Mouse (Mus musculus) retina, embryonic 14.5 days (tissue): ENCODE data around the gene Pcbp1.
"Not testable (repeated sequence)": the region's sequence is repeated elsewhere in the genome, so short reads cannot be mapped to it uniquely, and the experiment has no call there.

Experiments
- DNase-seq: peaks from one replicate; pipeline ENCODE4 v3.0.0-alpha.2; 2015; ENCODE audit warnings: low spot score

Gene Pcbp1

DNA sequence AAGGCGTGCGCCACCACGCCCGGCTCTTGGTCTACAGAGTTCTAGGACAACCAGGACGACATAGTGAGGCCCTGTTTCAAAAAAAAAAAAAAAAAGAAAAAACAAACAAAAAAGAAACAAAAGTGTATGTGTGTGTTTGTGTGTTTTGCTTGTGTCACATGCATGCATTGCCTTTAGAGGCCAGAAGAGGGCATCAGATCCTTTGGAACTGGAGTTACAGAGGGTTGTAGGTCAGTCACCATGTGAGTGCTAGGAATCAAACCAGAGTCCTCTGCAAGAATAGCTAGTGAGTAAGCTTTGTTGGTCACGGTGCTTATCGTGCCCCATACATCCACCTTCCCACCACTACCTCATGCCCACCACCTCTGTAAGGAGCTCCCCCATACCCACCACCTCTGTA lies 31.4 kb downstream of the Pcbp1 start:
- no peak for DNase-seq

DNA sequence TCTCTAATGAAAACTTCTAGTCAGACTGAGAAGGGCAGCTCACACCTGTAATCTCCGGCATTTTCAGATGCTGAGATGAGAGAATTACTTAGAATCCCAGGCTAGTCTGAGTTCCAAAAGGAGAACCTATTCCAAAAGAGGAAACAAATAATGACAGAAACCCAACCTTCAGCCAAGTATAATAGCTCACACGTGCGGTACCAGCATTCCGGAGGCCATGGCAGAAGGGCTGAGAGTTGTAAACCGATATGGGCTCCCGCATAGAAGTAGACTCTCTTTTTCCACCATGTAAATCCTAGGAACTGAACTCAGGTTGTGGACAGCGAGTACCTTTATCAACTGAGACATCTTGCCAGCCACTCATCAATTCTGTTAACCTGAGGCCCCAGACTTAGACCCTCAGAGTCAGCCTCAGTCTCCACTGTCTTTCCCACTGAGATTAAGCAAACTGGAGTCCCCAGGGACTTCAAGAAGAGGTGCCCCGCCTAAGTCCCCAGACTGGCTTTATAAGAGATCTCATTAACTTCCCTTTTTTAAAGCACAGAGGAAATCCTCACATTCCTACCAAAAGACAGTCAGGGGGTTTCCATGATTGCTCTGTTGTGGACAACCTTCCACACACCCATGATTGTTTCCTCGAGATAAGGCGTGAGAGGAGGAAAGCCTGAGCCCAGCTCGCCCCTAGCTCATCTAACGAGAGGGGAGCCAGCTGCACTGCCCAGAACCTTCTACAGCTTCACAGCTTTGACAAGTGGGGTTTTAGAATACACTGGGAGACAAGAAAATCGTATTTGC lies 32.5 kb downstream of the Pcbp1 start:
- DNase-seq, result no peak

DNA sequence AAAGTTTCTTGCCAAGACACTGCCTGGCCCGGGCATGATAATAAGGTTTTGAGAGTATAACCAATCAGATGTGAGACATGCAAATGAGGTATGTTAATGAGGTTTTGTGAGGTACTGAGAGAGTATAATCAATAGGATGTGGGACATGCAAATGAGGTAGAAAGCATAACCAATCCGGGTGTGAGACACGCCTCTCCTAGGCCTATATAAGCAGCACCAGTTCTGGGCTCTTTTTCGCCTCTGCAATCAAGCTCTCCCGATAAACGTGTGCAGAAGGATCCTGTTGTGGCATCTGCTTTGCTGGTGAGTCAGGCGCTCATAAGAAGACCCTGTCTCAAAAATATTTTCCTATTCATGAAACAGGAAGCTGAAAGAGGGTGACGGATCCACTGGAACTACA lies 35.7 kb downstream of the Pcbp1 start:
- not testable (repeated sequence) for DNase-seq

DNA sequence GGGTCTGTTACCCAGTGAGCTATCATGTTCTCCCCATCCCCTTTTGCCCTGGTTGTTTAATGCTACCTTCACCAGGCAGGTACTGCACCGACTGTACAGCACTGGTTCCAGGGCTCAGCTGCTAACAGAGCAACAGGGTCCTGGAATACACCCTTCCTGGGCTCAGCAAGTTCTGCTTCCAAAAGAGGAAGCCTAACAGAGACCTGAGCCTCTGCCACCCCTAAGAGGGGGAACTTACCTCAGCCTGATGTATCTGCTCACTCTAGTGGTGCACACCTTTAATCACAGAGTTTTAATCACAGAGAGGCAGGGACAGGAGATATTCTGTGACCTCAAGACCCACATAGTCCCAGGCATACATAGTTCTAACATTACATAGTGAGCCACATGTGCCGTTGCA lies 36.2 kb downstream of the Pcbp1 start:
- DNase-seq, result no peak

DNA sequence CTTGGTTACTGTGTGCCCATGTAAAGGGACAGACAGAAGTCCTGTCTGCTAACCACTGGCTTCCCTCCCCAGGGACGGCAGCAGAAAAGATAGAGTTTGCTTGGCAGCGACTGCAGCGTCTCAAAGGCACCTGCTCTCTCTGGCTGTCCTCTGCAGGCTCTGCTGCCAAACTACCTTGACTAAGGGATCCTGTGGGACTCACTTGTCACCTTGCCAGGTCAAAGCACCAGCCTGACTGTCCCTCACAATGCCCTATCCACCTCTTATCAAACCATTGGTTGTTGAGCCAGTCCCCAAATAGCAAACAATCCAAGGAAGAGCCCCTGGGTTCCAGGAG lies 38.0 kb downstream of the Pcbp1 start:
- DNase-seq, result no peak

DNA sequence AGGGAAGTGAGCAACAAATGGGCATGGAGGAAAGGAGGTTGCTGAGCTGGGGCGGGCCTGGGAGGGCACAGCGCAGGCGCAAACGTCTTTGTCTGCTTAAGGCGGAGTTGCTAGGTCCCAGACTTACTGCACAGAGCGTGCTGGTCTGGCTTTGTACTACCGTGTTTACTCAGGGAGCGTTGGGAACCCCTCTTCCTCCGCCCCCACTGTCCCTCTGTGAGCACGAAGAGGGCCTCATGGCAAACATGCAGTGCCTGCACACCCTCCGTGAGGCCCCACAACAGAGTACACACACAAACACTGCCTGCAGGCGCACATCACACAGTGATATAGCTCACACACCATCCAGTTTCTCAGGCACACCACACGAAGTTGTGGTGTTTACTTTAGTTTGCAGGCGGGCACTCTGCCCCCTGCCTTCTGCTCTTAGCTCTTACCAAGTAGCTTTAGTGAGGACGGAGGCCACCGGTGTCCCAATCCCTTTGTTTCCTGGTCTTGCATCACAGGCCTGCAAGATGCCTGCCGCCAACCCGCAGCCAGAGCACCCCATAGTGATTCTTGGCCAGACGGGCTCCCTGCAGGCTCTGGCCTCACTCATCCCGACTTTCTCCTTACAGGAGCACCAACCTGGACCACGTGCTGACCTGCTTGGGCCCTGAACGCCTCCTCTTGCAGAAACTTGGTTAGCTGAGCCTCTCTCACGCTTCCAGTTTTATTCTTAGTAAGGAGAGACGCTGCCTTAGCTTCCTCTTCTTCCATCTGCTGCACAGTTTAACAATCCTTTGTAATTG lies 38.6 kb downstream of the Pcbp1 start:
- DNase-seq, result peak; percentile 81

DNA sequence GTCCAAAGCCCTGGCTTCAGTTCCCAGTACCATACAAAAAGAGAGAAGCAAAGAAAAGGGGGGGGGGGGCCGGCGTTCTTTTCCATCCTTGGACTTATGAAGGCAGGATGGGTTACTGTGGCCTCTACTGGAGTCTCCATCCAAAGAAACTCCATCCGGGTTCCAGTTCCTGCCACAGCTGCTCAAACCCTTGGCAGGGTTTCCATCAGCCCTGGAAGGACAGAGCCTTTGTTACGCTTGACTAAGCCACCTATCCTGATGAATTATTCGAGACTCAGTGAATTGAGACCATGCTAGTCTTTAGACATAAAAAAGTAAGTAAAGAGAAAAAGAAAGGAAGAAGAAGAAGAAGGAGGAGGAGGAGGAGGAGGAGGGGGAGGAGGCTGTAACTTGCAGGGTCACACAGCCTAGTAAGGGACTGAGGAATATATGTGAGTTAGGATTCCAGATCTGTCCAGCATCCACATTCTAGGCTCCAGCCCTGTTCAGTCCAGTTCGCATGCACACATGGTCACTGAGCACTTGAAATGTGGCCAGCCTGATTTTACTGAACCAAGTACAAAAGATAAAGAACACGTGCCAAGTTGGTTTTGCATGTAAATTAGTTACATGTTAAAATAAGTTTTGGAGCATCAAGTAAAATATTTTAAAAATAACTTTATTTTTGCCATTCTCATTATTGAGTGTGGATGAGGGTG lies 40.0 kb downstream of the Pcbp1 start:
- DNase-seq, result no peak

DNA sequence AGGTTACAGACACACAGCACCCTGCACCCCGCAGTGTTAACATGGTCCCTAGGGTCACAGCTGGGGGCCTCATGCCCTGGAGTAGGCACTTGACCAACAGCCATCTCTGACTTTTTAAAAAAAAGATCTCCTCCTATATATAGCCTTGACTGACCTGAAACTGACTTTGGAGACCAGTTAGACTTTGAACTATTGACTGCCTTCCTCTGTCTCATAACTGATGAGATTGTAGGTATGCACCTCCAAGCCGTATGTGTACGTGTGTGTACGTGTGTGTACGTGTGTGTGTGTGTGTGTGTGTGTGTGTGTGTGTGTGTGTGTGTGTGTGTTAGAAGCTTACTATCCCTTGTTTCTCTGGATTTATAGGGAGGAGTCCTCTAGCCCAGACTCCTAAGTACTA lies 44.2 kb downstream of the Pcbp1 start:
- DNase-seq, result no peak

DNA sequence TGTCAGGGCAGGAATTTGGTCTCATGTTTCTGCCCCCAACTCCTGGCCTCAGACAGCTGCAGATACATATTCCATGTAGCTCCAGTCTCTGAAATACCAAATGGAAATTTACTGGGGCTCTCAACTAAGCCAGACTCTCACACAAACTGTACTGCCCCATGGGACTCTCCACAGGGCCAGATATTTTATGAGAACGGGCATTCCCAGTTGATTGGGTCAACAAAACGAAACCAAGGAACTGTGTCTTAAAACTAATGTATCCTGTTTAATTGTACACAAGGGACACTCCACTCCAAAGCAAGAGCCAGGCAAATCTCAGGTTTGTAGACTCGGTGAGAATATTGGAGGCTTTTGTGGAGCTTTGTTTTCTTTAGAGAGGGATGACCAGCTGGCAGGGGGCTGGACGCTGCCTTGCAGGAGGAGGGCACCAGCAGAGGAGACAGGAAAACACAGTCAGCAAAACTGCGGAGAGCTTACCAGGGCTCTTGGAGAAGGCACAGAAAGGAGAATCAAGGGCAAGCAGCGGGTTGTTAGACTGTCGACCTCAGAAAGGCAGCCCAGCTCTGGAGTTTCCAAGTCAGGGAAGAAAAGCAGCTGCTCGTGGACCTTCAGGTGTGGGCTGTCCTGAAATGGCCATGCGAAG lies 45.8 kb downstream of the Pcbp1 start:
- no peak for DNase-seq

DNA sequence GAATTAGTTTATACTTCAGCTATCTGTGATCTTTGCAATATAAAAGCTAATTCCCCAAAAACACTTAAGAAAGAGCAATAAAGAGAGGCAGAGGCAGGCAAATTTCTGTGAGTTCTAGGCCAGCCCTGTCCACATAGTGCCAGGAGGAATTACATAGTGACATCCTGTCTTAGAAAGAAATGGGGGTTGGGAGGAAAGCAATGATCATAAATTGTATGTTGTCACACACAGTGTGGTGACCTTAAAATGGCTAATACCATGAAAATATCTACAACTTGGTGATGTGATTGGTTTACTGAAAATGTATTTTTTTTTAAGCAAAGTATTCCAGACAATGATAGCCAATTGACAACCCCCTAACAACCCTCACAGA lies 46.3 kb downstream of the Pcbp1 start:
- DNase-seq, result no peak

DNA sequence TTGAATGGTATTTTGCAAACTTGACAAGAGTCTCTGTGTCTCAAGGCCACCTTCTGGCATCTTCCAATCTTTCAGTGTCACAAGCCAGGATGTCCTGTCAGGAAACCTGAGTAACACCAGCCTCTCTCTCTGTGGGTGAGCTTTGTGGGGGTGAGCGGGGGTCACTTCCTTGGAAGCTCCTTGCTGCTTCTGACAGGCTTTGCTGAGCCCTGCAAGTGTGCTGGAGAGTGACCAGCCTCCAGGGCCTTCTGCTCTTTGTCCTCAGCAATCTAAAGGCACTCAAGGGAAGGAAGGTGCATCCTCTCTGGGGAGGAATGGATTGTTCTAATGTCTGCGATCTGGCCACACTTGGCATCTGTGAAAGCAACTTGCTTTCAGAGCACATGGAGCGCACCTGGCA lies 46.8 kb downstream of the Pcbp1 start:
- DNase-seq, result no peak

DNA sequence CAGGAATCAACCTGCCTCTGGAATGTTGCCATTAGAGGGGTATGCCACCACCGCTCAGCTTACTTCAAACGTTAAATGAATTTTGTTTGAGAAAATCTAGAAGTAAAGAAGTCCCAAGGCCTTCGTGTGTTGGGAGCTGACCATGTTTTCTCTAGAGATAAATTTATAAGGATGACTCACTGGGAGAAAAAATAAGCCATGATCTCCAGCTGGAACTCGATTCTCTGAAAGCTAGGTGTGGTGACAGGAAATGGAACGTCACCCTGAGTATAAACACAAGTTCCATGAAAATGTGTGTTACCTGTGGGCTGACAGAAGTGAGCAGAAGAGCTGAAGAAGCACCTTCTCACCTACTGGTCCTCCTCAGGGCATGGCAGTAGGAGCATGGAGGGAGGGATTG lies 49.2 kb downstream of the Pcbp1 start:
- no peak for DNase-seq

DNA sequence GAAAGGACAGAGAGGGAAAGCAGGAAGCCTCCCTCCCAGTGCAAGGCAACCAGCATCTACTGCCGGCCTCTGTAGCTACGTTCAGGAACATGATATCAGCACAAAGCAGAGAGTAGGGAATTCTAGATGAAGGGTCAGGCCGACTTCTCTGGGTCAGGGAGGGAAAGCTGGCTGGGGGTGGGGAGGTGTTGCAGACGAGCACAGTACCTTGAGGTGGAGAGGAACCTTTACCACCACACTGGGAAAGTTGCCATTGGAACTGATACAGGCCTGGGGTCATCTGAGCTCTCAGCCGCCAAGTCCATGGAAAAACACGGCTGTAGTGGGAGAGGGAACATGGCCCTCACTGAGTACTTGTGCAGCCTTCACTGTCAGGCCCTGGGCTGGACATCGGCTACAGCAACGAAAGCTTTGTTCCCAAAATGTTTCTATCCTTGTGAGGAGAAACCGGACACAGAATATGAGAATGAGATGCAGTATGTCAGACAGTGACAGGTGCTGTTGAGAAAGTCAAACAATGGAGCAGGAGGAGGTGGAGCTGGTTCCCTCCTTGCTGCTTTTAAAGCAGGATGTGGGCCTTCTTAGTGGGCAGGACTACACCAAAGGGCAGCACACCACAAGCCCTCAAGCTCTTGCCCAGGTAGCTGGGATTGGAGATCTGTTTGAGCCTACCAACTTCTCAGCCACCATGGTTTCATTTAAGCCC lies 50.5 kb downstream of the Pcbp1 start:
- no peak for DNase-seq

DNA sequence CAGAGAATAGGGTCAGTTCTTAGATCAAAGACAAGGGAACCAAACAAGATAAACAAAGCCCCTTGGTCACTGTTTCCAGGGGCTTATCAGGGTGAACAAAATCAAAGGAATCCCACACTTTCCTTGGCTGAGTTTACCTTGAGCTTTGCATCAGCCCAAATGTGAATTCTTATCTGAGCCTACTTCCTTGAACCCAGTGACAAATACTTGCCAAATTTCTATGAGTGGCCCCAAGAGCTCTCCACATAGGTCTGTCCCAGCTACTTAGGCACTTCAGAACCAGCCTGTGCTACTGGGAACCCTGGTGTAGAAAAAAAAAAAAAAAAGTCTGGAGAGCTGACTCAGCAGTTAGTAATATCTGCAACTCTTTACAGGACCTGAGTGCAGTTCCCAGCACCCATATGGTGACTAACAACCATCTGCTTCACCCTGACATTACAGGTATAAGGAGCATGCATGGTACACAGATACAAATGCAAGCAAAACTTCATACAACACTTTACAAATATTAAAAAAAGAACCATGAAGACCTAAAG lies 51.4 kb downstream of the Pcbp1 start:
- DNase-seq, result no peak
